Mouse (Mus musculus) liver, adult 10 weeks (tissue): ENCODE measurements around the gene Tfdp1. TPM values are rescaled to one million over a fixed set of nuclear protein-coding genes. Genes with fewer than 3 reads are reported as not detected.

ENCODE experiments used
- polyA plus RNA-seq: library from polyadenylated mRNA; stranded (reverse); fragments of 350-450 nt; fragmentation: Illumina TruSeq; extraction: RNeasy Lipid Tissue Mini Kit (QIAGEN cat#74804); gene quantifications from one replicate; pipeline ENCODE4 v1.2.3, GENCODE M21; 2014; ENCODE audit warnings: low read depth, low replicate concordance

Gene Tfdp1
- 10.9 TPM for polyA plus RNA-seq

DNA sequence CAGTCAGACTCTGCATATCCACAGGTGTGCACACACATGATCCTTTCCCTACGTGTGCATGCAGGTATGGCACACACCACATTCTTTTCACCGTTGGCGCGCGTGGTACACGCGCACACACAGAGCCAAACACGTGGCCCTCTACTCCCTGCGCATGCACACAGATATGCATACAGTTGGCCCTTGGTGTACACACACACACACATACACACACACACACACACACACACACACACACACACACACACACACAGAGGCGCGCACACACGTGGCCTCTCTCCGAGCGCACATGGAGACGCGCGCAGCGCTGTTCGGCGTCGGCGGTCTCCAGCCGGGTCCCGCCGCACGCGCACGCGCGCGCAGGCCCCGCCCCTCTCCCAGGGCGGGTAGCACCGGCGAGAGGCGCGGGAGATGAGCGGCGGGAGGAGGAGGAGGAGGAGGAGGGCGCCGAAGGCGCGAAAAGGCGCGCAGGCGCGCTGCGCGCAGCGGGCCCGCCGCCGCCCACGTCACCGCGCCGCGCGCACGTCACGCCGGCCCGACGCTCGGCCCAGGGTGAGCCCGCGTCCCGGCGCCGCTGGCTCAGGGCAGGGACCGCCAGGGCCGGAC, at the start of gene Tfdp1:
TSS of gene Tfdp1 (plus strand) at position 497 of the 606 bp plus-strand sequence.

DNA sequence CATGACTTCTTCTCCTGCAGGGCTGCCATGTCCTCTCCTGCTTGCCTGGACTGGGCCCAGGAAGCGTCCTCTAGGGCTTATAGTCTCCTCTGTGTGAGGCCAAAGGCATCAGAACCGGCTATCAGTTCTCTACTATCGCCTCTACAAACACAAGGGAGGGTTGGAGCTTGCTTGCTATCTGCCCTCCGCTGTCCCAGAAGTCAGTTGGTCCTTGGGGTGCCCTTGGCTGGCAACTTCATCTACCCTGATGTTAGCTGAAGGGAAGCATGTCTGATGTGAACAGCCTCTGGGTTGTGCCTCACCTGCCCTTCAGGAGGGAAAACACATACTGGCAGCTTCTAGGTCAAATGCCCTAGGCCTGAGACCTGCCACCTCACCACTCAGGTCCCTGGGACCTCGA, 58.2 kb downstream of the Tfdp1 start, which contains the start of gene Atp4b:
TSS of gene Atp4b (minus strand) at position 101 of the 400 bp plus-strand sequence.

DNA sequence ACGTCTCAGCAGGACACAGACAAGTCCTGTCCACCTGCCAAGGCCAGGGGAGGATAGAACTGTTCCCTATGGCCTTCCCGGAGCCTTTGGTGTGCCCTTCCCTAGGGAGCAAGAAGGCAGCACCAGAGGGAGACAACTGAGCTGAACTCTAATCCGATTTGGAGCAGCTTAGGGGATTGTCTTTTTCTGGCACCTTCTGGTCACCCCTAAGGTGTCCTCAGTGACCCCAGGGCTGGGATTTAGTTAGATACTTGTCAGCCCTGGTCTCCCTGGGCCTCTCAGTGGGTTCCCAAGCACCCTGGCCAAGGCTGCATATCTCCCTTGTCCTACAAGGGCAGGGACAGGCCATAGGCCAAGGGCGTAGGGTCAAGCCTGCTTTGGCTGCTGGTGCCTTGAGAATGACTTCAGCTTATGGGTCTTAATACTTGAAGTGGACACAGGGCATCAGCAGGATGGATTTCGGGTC, 66.1 kb downstream of the Tfdp1 start, which contains the start of gene Grk1:
TSS of gene Grk1 (plus strand) at position 416 of the 466 bp plus-strand sequence.

Other genes starting within 250 kb of the Tfdp1 start
- 5.4 TPM for gene Pcid2, start 233.3 kb upstream of the Tfdp1 start, polyA plus RNA-seq
- 79.7 TPM for gene Cul4a, start 233.1 kb upstream of the Tfdp1 start, polyA plus RNA-seq
- gene Lamp1, start 179.6 kb upstream of the Tfdp1 start, polyA plus RNA-seq = 466 TPM
- 11.4 TPM for gene Grtp1, start 138.1 kb upstream of the Tfdp1 start, polyA plus RNA-seq
- gene Adprhl1, start 84.6 kb upstream of the Tfdp1 start, polyA plus RNA-seq = not detected
- 6.8 TPM for gene Dcun1d2, start 50.6 kb upstream of the Tfdp1 start, polyA plus RNA-seq
- 6.7 TPM for gene Tmco3, start 50.6 kb upstream of the Tfdp1 start, polyA plus RNA-seq
- not detected for gene Atp4b, start 58.1 kb downstream of the Tfdp1 start, polyA plus RNA-seq
- gene Grk1, start 66.3 kb downstream of the Tfdp1 start, polyA plus RNA-seq = not detected
- not detected for gene Tmem255b, start 96.4 kb downstream of the Tfdp1 start, polyA plus RNA-seq
- 2.4 TPM for gene Gas6, start 155.7 kb downstream of the Tfdp1 start, polyA plus RNA-seq
- gene 1700029H14Rik, start 223.7 kb downstream of the Tfdp1 start, polyA plus RNA-seq = not detected